Mouse (Mus musculus) olfactory bulb, adult 2 months (tissue): ENCODE results near the gene Opcml. TPM values are rescaled to one million over a fixed set of nuclear protein-coding genes. Genes with fewer than 3 reads are reported as not detected.
A peak's percentile ranks its signal among the peaks of the same experiment; 100 is the strongest.

Experiments
- H3K27ac ChIP-seq: fragments of 200-500 bp; 2 replicates; pipeline ENCODE4 v1.5.1; 2012; ENCODE audit warnings: low read depth, low read length; ENCODE audit not compliant: insufficient read depth
- H3K4me1 ChIP-seq: fragments of 200-500 bp; 2 replicates; pipeline ENCODE4 v1.6.1; 2012; ENCODE audit warnings: low read length; ENCODE audit not compliant: control insufficient read depth, insufficient read depth
- H3K4me3 ChIP-seq: fragments of 200-500 bp; 2 replicates; pipeline ENCODE4 v1.5.1; 2012; ENCODE audit warnings: mild to moderate bottlenecking, low read depth, low read length, moderate library complexity; ENCODE audit not compliant: insufficient read depth
- CTCF ChIP-seq: fragments of 200-500 bp; IDR thresholded peaks from 2 replicates; pipeline ENCODE4 v1.5.1; 2012; ENCODE audit warnings: low read depth, mild to moderate bottlenecking, low read length, moderate library complexity; ENCODE audit not compliant: insufficient read depth
- POLR2A ChIP-seq: fragments of 200-500 bp; IDR thresholded peaks from 2 replicates; pipeline ENCODE4 v1.6.1; 2012; ENCODE audit warnings: mild to moderate bottlenecking, low read depth, low read length, moderate library complexity; ENCODE audit not compliant: insufficient read depth
- WGBS: fragments of 180-500 bp; shearing (Covaris S2); methylation state at CpG from one replicate; pipeline ENCODE4 v1.1.7; 2018; 5-methylcytosine and 5-hydroxymethylcytosine counted together
- polyA plus RNA-seq: library from polyadenylated mRNA; stranded (reverse); fragments of >200 nt; gene quantifications from 2 replicates; pipeline ENCODE4 v1.2.4, GENCODE M21; 2012; ENCODE audit warnings: low replicate concordance; ENCODE audit not compliant: missing spikeins, insufficient read depth, insufficient read length

Gene Opcml
- polyA plus RNA-seq, 1 experiment: not detected

DNA sequence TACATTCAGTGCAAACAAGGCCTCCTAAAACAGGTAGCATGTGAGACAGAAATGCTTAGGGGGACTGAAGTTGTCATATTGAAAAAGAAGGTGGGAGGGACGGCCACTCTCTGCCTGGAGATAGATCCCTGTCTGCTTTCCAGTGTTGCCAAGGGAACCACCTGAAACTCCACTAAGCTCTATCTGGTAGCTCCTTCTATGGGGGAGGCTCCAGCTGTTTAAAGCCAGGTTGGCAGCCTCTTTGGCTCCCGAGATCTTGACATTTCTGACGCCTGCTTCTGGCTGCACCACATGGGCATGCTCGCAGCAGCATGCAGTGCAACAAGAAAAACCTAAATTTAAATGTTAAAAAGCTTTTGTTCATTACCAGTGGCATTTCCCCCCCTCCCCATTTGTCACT, 537.4 kb downstream of the Opcml start:
- no peak overlapping the region for H3K27ac ChIP-seq
- no peak overlapping the region for H3K4me3 ChIP-seq
- 58% methylated on average over 4 of the region's 4 CpGs for WGBS
- H3K4me1 ChIP-seq: peaks cover 5% of the 10 kb centered on the region; the same call in 1 of the 2 replicates
- TF ChIP-seq POLR2A: no peak

DNA sequence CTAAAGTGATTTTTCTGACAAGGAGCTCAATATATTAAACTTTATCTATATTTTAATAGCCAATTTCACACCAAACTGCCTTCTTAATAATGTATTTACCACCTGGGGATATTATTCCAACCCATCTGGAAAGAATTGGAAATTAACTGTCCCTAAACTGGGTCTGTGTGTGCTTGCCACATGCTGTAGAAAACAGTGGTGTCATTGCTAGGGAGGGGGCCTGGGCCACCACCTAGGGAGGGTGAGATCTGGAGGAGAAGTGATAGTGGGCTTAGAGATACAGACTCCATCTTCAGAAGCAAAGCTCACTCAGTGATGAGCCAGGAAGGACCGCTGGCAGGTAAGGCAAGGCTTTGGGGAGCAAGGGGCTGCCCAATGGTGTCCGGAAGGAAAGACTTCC, 537.9 kb downstream of the Opcml start:
- Histone ChIP-seq H3K4me3 (no peak overlapping the region), H3K4me1 (peaks cover 5% of the 10 kb centered on the region; the same call in 1 of the 2 replicates), H3K27ac (no peak overlapping the region)
- TF ChIP-seq CTCF (no peak), POLR2A (no peak)
- WGBS: 91% methylated on average over 2 of the region's 2 CpGs

DNA sequence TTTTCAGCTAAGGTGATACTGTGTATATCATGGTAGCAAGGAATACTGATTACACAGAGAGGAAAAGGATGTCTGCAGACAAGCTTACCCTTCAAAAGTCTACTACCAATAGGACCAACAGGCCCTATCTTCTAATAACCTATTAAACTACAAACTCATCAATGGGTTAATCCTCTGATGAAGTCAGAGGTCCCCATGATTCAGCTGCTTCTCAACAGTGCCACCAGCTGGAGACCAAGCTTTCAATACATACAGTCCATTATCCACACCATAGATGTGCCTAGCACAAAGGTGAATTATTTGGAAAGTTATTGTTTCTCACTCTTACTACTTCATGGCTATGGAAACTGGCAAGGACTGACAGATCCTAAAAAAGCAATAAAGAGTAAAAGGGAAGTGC, 538.9 kb downstream of the Opcml start:
- peaks cover 5% of the 10 kb centered on the region; the same call in 1 of the 2 replicates for H3K4me1 ChIP-seq
- H3K27ac ChIP-seq: no peak overlapping the region
- TF ChIP-seq CTCF (no peak), POLR2A (no peak)
- H3K4me3 ChIP-seq: no peak overlapping the region

DNA sequence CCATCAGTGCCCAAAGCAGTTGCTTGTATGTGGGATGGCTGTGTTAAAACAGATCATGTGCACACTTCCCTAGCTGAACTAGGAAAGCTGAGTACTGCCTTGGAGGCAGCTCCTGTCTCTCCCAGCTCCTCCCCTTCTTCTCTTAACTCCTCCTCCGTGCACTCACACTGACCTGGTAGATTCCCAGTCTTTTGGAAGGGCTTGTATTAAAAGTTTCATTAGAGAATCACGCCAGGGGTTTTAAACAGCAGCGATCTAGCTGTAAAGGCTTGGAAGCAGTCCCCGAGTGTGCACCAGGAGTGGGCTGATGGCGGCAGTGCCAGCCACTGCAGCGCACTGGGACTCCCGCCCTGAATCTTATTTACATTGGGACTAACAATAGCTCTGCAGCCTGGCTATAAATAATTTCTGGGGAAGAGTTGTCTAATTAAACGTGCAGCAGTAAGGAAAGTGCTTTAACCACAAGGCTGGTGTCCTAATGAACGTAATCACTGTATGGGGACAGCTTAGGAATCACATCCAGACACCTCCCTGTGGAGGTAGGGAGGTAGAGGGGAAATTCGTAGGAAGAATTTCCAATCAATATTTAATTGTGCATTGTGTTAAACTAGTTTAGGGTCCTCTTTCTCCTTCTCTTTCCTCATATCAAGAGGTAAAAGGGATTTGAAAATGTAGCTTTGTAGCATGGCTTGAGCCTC, 546.1 kb downstream of the Opcml start:
- Histone ChIP-seq H3K27ac (peak overlapping the region; percentile 56), H3K4me1 (peaks cover 6% of the 10 kb centered on the region; the same call in 1 of the 2 replicates), H3K4me3 (no peak overlapping the region)
- 7% methylated on average over 10 of the region's 10 CpGs for WGBS
- TF ChIP-seq POLR2A (no peak), CTCF (no peak)

DNA sequence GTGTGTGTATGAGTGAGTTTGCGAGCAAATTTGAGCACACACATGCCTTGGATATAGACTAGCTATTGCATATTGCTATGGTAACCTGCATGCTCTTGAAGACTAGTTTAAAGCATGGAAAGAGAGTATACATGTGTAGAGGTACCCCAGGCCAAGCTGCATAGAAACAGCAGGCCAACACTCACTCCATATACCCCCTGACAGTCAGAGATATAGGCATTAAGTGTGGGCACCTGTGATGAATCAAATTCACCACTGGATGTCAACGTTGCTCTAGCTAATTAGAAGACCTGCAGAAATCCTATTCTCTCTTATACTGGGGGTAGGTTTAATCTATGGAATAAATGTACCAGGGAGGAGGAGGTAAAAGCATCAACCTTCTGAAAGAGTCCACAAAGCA, 547.3 kb downstream of the Opcml start:
- 58% methylated on average over 2 of the region's 2 CpGs for WGBS
- no peak overlapping the region for H3K4me3 ChIP-seq
- TF ChIP-seq POLR2A (no peak), CTCF (no peak)
- H3K27ac ChIP-seq: no peak overlapping the region
- peaks cover 6% of the 10 kb centered on the region; the same call in 1 of the 2 replicates for H3K4me1 ChIP-seq

DNA sequence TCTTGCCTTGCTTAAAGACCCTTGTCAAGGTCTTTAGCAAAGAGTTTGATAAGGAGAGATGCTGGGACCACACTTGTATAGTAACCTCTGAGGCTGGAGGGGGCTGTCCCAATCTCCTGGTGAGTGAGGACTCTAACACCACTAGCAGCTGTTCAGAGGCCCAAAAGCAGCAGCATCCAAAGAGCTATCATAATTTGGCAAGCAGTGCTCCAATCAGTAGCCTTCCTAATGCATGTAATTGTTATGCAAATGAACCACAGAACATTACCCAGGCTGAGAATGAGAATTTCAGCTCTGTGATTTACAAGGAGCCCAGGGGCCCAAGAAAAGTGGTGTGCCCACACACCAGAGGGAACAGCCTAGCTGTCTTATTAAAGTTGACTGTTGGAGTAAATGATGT, 564.4 kb downstream of the Opcml start:
- Histone ChIP-seq H3K4me1 (peaks cover 4% of the 10 kb centered on the region; the same call in 1 of the 2 replicates), H3K27ac (no peak overlapping the region), H3K4me3 (no peak overlapping the region)
- no peak for TF ChIP-seq CTCF
- TF ChIP-seq POLR2A: no peak

DNA sequence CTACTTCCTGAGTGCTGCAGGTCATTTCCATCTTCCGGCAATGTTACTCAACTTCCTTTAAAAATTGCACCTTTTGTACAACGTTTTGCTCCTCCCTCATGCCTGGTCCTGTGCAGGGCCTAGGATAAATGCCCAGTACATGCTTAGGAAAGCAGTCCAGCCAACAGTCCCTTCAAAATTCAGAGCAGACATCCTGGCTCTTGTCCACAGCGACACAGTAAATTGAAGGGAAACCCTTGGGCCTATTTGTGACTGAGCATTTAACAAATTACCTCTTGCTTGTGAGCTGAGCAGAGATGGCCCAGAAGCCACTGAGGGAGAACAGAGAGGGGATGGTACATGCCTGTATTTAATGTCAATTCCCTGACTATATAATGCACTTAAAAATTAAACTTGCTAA, 567.4 kb downstream of the Opcml start:
- H3K27ac ChIP-seq: no peak overlapping the region
- no peak for TF ChIP-seq POLR2A
- TF ChIP-seq CTCF: no peak
- no peak overlapping the region for H3K4me3 ChIP-seq
- WGBS: 49% methylated on average over 3 of the region's 3 CpGs
- H3K4me1 ChIP-seq: peaks cover 4% of the 10 kb centered on the region; the same call in 1 of the 2 replicates

DNA sequence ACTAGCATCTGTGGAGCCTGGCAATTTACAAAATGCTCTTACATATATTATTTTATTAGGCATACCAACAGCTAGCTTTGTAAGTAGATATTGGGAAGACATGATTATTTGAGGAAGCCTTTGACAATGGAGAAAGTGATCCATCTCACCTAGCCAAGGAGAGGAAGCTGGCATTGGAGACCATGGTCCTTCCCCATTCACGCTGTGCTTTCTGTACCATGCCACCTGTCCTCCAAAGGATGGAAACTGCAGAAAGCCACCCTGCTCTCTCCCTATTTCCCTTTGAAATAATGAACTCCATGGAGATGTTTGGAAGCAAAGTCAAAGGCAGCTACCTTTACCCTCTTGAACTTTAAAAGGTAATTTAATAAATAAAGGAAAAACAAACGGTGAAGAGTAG, 570.1 kb downstream of the Opcml start:
- TF ChIP-seq CTCF: no peak
- TF ChIP-seq POLR2A: no peak
- 92% methylated on average over 2 of the region's 2 CpGs for WGBS
- no peak overlapping the region for H3K27ac ChIP-seq
- peaks cover 6% of the 10 kb centered on the region; the same call in 1 of the 2 replicates for H3K4me1 ChIP-seq
- H3K4me3 ChIP-seq: no peak overlapping the region

DNA sequence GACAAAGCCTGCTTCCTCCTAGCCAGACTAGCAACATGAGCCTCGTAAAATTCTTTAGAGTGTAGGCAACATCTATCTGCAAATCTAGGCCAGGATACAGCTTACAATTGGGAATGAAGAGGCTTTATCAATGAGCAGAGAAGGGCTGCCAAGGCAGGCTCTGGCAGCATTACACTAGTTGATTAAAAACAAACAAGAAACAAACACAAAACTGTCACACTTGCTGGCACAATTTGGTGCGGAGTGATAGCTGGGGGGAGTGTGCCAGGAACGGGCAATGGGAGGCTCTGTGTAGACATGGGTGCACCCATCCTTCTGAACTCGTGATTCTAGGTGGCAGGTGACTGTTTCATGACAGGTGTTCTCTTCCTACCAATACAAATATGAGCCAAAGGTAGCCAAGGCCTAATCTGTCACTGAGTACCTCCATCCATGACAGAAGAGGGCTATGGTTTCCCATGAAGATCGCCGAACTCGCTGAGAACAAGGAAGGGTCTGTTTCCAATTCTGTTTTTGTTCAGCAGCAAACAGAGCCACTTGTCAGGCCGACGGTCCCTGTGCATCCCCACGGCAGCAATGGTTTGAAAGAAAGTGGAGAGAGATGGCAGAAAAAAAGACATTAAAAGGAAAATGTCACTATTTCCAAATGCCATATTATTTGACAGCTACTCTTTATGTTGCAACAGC, 574.0 kb downstream of the Opcml start:
- Histone ChIP-seq H3K27ac (no peak overlapping the region), H3K4me3 (no peak overlapping the region), H3K4me1 (peaks cover 2% of the 10 kb centered on the region; the same call in 1 of the 2 replicates)
- WGBS: 47% methylated on average over 10 of the region's 10 CpGs
- TF ChIP-seq CTCF (no peak), POLR2A (no peak)

DNA sequence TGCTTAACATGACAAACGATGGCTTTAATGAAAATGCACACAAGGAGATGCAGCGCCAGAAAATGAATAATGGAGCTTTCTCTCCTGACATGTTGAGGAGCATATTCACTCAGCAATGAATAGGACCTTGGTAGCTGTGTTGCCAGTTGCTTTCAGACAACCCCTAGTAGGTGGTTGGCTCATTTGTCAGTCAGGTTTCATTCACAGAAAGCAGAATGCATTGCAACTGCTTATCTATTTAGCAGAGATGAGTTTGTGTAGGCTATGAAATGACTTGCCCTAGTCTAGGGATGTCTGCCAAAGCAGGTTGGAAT, 574.5 kb downstream of the Opcml start:
- WGBS: 56% methylated on average over 2 of the region's 2 CpGs
- TF ChIP-seq POLR2A (no peak), CTCF (no peak)
- Histone ChIP-seq H3K27ac (no peak overlapping the region), H3K4me3 (no peak overlapping the region), H3K4me1 (peaks cover 2% of the 10 kb centered on the region; the same call in 1 of the 2 replicates)
